Mouse (Mus musculus) olfactory bulb, adult 2 months (tissue): ENCODE measurements around the gene Wiz. TPM values are rescaled to one million over a fixed set of nuclear protein-coding genes. Genes with fewer than 3 reads are reported as not detected.
A peak's percentile ranks its signal among the peaks of the same experiment; 100 is the strongest.

Source experiments
- H3K27ac ChIP-seq: fragments of 200-500 bp; 2 replicates; pipeline ENCODE4 v1.5.1; 2012; ENCODE audit warnings: low read depth, low read length; ENCODE audit not compliant: insufficient read depth
- H3K4me1 ChIP-seq: fragments of 200-500 bp; 2 replicates; pipeline ENCODE4 v1.6.1; 2012; ENCODE audit warnings: low read length; ENCODE audit not compliant: control insufficient read depth, insufficient read depth
- H3K4me3 ChIP-seq: fragments of 200-500 bp; 2 replicates; pipeline ENCODE4 v1.5.1; 2012; ENCODE audit warnings: mild to moderate bottlenecking, low read depth, low read length, moderate library complexity; ENCODE audit not compliant: insufficient read depth
- CTCF ChIP-seq: fragments of 200-500 bp; IDR thresholded peaks from 2 replicates; pipeline ENCODE4 v1.5.1; 2012; ENCODE audit warnings: low read depth, mild to moderate bottlenecking, low read length, moderate library complexity; ENCODE audit not compliant: insufficient read depth
- POLR2A ChIP-seq: fragments of 200-500 bp; IDR thresholded peaks from 2 replicates; pipeline ENCODE4 v1.6.1; 2012; ENCODE audit warnings: mild to moderate bottlenecking, low read depth, low read length, moderate library complexity; ENCODE audit not compliant: insufficient read depth
- WGBS: fragments of 180-500 bp; shearing (Covaris S2); methylation state at CpG from one replicate; pipeline ENCODE4 v1.1.7; 2018; 5-methylcytosine and 5-hydroxymethylcytosine counted together
- polyA plus RNA-seq: library from polyadenylated mRNA; stranded (reverse); fragments of >200 nt; gene quantifications from 2 replicates; pipeline ENCODE4 v1.2.4, GENCODE M21; 2012; ENCODE audit warnings: low replicate concordance; ENCODE audit not compliant: missing spikeins, insufficient read depth, insufficient read length

The Wiz gene
- polyA plus RNA-seq, 1 experiment, result not detected

DNA sequence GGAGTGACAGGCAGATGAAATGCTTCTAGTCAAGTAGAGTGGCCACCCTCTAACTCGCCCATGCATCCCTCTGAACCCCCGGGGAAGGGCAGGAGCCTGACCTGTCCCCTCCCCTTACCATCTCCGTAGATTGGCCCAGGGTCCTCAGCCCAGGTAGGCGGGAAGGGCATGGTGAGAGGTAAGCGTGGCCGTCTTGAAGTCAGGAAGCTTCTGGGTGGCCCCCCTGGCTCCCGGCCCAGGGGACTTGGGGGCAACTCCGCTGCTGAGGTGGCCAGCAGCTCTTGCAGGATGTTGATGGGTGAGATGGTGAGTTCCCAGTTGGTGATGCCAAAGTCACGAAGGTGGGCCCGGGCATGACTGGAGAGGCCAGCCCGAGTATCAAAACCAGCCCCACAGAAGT is 21.5 kb downstream of the Wiz start:
- WGBS, result 91% methylated on average over 11 of the region's 11 CpGs
- no peak overlapping the region for H3K4me3 ChIP-seq
- peaks cover 5% of the 10 kb centered on the region for H3K4me1 ChIP-seq
- no peak overlapping the region for H3K27ac ChIP-seq
- TF ChIP-seq CTCF (no peak), POLR2A (no peak)

DNA sequence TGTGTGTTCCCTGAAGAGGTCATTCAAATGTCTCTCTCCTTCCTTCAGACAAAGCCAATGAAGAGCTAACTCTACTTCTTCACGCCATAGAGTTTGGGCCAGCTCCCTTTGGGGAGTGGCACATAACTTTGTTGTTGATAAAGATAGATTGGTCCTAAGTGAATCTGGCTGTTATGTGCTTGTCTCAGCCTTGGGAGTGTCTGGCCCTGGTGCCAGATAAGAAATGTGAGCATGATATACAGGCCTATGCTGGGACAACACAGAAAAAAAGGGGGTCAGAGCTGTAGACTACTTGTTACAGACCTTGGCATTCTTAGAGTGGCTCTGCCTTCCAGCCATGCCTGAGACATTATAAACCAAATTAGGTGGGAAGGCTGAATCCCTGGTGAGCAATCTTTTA is 23.9 kb downstream of the Wiz start:
- no peak overlapping the region for H3K4me3 ChIP-seq
- WGBS, result 88% methylated on average over 1 of the region's 1 CpGs
- H3K27ac ChIP-seq, result no peak overlapping the region
- peaks cover 13% of the 10 kb centered on the region for H3K4me1 ChIP-seq
- TF ChIP-seq POLR2A (no peak), CTCF (no peak)

DNA sequence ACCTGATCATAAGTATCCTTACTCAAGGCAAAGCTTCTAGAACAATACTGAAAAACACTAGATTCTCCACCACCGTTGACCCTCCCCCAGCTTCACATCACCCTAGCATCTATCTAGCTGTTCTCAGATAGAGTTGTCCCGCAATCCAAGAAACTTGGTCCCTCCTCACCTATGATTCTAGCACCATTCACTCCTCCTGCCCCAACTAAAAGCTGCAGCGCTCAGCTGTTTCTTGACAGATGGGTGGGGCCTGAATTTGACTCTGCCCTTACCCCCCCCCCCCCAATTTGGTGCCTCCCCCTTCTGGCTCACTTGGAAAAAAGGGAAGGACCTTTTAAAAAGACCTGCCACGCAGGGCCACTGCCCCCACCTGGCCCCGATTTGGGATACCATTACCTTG is 24.4 kb downstream of the Wiz start:
- no peak for TF ChIP-seq POLR2A
- no peak for TF ChIP-seq CTCF
- 58% methylated on average over 5 of the region's 5 CpGs for WGBS
- Histone ChIP-seq H3K27ac (no peak overlapping the region), H3K4me3 (no peak overlapping the region), H3K4me1 (peaks cover 13% of the 10 kb centered on the region)

DNA sequence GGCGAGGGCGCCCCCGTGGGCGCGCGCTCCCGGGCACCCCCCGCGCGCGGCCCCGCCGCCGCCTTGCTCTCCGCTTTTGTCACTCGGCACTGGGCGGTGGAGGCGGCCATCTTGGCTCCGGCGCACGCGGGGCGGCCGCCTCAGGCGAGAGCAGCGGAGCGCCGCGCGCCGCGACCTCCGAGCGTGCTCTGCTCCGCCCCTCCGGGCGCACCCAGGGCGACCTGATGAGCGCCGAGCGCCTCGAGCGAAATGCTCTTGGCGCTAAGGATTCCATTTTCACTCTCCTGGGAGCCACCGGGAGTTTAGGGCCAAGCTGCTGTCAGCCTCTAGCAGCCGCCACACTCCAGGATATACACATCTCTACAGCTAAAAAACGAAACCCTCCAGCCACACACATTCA is 24.9 kb downstream of the Wiz start:
- Histone ChIP-seq H3K27ac (no peak overlapping the region), H3K4me3 (peak overlapping the region; percentile 99), H3K4me1 (peaks cover 13% of the 10 kb centered on the region)
- 1% methylated on average over 47 of the region's 47 CpGs for WGBS
- TF ChIP-seq POLR2A, result 0 out of 2 replicates have a peak, but pooled peaks have one; percentile 39
- no peak for TF ChIP-seq CTCF

DNA sequence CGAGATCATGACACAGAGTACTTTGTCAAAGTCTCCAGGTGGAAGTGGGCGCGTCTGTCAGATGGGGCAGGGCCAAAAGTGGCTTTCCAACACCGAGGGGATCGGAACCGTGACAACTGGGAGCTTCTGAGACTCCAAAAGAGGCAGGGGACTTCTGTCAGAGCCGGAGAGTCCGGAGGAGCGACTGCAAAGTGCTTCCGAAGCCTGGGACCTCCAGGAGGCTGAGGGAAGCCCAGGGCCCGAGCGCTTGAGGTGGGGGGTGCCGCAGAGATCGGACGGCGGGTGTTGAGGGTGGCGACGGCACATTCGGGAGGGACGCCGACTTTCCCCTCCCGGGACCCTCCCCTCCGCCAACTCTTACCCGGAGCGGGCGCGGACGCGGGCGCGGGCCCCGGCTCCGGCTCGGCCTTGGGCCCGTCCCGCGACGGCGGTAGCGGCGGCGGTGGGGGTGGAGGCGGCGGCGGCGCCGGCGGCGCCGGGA is 25.4 kb downstream of the Wiz start:
- Histone ChIP-seq H3K27ac (no peak overlapping the region), H3K4me3 (peak overlapping the region; percentile 99), H3K4me1 (peaks cover 13% of the 10 kb centered on the region)
- under 1% methylated on average over 49 of the region's 50 CpGs for WGBS
- TF ChIP-seq POLR2A (no peak), CTCF (no peak)

DNA sequence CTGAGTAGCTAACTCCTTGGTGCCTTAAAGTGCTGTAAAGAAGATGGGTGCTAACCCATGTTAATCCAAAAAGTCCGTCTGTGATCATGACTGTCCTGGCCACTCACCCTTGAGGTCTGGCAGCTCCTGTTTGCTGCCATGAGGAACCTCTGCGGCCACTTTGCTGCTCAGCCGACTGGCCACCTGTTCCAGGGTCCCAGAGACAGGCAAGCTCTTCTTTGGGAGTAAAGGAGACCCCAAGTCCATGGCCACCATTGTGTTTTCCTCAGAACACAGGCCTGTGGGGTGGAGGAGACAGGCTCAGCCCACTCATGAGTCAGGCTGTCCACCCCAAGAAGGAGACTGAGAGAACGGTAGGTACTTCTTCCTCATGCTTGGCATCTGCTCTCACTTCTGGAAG is 26.6 kb downstream of the Wiz start:
- Histone ChIP-seq H3K4me1 (peaks cover 13% of the 10 kb centered on the region), H3K27ac (no peak overlapping the region), H3K4me3 (no peak overlapping the region)
- WGBS, result 62% methylated on average over 4 of the region's 4 CpGs
- TF ChIP-seq POLR2A (no peak), CTCF (no peak)

DNA sequence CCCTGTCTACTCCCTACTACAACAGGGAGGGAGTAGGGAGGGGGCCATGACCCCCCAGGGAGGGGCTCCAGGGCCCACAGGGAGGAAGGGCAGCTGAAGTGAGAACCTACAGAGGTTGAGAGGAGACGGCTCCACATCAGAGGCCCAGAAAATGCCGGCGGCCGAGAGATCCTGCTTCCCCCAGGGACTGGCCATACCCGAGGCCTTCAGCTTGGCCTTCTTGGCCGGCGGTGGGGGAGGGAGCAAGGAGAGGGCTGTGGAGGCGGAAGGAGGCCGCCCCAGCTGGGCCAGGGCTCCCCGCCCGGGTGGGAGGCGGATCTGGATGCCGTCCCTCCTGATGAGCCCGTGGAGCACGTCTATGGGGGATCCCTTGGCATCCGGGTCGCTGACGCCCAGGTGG is 29.3 kb downstream of the Wiz start:
- no peak overlapping the region for H3K27ac ChIP-seq
- TF ChIP-seq POLR2A (no peak), CTCF (no peak)
- 84% methylated on average over 18 of the region's 18 CpGs for WGBS
- no peak overlapping the region for H3K4me3 ChIP-seq
- H3K4me1 ChIP-seq, result peaks cover 13% of the 10 kb centered on the region

DNA sequence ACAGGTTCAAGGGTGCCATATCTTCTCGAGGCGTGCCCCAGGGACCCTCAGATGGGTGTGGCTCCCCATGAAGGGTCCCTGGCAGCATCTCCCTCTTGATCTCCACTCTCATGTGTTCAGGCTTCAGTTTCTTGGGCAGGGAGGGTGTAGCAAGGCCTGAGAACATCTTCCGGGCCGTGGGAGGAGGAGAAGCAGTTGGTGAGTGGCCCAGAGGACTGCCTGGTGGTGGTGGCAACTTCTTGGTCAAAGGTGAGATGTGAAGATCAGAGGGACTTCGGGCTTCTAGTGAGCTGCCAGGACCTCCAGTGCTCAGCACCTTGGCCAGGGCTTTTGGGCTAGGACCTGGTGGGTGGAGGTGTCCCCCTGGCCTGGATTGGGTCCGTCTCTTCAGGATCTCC is 30.3 kb downstream of the Wiz start:
- H3K4me1 ChIP-seq, result peaks cover 18% of the 10 kb centered on the region
- H3K27ac ChIP-seq, result no peak overlapping the region
- TF ChIP-seq CTCF, result no peak
- no peak for TF ChIP-seq POLR2A
- WGBS, result 91% methylated on average over 6 of the region's 6 CpGs
- no peak overlapping the region for H3K4me3 ChIP-seq

DNA sequence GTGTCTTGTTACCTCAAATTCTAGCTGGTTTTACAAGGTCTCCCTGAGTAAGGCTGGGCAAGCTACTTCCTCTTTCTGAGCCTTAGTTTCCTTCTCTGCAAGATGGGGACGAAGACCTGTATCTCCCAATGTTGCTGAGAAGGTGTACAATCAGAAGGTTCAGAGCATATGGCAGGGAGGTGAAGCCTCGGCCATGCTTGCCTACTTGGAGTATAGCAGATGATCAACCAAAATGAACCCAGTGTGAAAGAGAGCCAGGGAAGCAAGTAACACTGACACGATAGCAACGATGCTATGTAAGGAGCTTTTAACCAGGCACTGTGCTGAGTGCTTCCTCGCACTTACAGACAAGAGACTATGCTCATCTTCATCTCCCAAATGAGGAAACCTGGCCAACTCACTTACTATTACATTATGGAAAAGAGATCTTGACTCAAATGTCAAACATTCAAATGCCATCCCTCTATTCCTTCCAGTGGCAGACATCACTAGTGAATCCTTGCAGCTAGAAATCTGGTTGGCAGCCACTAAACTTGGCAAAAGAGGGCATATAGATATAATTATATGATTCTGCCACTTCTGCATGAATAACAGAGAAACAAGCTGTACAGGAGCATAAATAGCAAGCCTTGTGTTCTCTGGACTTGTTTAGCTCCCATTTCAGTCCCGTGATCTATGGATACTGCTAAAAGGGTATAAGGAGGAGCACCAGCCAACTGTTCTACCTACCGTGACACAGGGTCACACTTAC is 30.9 kb downstream of the Wiz start:
- H3K4me1 ChIP-seq, result peaks cover 18% of the 10 kb centered on the region
- no peak overlapping the region for H3K4me3 ChIP-seq
- no peak for TF ChIP-seq CTCF
- no peak for TF ChIP-seq POLR2A
- H3K27ac ChIP-seq, result no peak overlapping the region
- WGBS, result 89% methylated on average over 7 of the region's 7 CpGs
